Mouse (Mus musculus): ENCODE data around the gene Clcnkb. TPM values are rescaled to one million over a fixed set of nuclear protein-coding genes. Genes with fewer than 3 reads are reported as not detected.

Gene Clcnkb
- polyA plus RNA-seq, 1 experiment = not detected

DNA sequence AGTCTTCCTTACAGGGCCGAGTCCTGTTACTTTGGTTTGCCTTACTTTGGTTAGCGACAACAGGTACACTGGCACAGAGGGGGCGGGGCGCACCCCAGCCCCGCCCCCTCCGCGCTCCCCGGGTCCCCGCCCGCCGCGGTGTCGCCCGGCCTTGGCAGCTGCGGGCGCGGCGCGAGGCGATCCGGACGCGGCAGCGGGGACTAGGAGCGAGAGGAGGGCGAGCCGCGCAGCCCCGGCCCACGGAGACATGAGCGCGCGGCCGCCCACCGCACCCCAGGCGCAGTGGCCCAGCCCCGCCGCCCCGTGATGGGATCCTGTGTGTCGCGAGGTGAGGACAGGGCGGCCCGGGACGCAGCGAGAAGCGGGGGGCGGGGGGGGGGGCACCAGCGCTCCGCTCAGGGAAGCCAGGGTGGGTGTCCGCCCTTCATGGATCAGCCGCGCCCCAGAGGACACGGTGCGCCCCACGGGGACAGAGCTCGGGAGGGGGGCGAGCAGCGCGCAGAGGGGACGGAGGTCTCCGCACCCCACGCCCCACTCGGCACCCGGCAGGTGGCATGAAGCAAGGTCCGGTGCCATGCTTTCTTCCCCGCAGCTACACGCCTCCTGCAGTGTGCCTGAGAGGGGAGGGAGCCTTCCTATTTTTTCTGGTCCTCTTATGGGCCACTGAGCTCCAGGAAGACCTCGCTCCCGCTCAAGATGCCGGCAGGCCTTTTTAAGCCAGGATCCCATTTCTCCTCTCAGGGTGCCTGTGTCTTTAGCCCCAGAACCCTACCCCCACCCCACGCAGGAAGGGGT is 47.6 kb downstream of the Clcnkb start, which contains the start of gene Fam131c:
Gene Fam131c, plus strand, starts transcription at position 224 of the 795 bp plus-strand sequence.
- H3K27ac ChIP-seq (ENCODE audit: insufficient read depth, low read length) = no peak within 1 kb of the TSS
- no peaks in the 10 kb centered on the region for H3K4me1 ChIP-seq (ENCODE audit: control insufficient read depth, insufficient read depth, low read length)
- TF ChIP-seq POLR2A (IDR thresholded peaks at IDR 0.05; ENCODE audit: extremely low read depth, insufficient read depth, low read length) (no peak), CTCF (IDR thresholded peaks at IDR 0.05; ENCODE audit: extremely low read depth, insufficient read depth, low read length) (no peak)
- H3K4me3 ChIP-seq (ENCODE audit: insufficient read depth, low read length) = peak within 1 kb of the TSS; percentile 31

GRCm38 (mm10) chr4:141365876-141366275 is 49.9 kb downstream of the Clcnkb start:
- H3K27ac ChIP-seq (ENCODE audit: insufficient read depth, low read length) = no peak overlapping the region
- TF ChIP-seq POLR2A (IDR thresholded peaks at IDR 0.05; ENCODE audit: extremely low read depth, insufficient read depth, low read length) = no peak
- TF ChIP-seq CTCF (IDR thresholded peaks at IDR 0.05; ENCODE audit: extremely low read depth, insufficient read depth, low read length) = no peak
- H3K4me1 ChIP-seq (ENCODE audit: control insufficient read depth, insufficient read depth, low read length) = no peaks in the 10 kb centered on the region
- no peak overlapping the region for H3K4me3 ChIP-seq (ENCODE audit: insufficient read depth, low read length)

GRCm38 (mm10) chr4:141365126-141365525 is 50.7 kb downstream of the Clcnkb start:
- TF ChIP-seq POLR2A (IDR thresholded peaks at IDR 0.05; ENCODE audit: extremely low read depth, insufficient read depth, low read length) (no peak), CTCF (IDR thresholded peaks at IDR 0.05; ENCODE audit: extremely low read depth, insufficient read depth, low read length) (no peak)
- H3K27ac ChIP-seq (ENCODE audit: insufficient read depth, low read length) = no peak overlapping the region
- no peaks in the 10 kb centered on the region for H3K4me1 ChIP-seq (ENCODE audit: control insufficient read depth, insufficient read depth, low read length)
- H3K4me3 ChIP-seq (ENCODE audit: insufficient read depth, low read length) = no peak overlapping the region

GRCm38 (mm10) chr4:141362937-141363548 is 52.8 kb downstream of the Clcnkb start:
- Histone ChIP-seq H3K27ac (ENCODE audit: insufficient read depth, low read length) (no peak overlapping the region), H3K4me3 (ENCODE audit: insufficient read depth, low read length) (no peak overlapping the region), H3K4me1 (ENCODE audit: control insufficient read depth, insufficient read depth, low read length) (no peaks in the 10 kb centered on the region)
- TF ChIP-seq CTCF (IDR thresholded peaks at IDR 0.05; ENCODE audit: extremely low read depth, insufficient read depth, low read length) = peak; percentile 90
- TF ChIP-seq POLR2A (IDR thresholded peaks at IDR 0.05; ENCODE audit: extremely low read depth, insufficient read depth, low read length) = no peak

GRCm38 (mm10) chr4:141360846-141361245 is 55.0 kb downstream of the Clcnkb start:
- no peaks in the 10 kb centered on the region for H3K4me1 ChIP-seq (ENCODE audit: control insufficient read depth, insufficient read depth, low read length)
- no peak for TF ChIP-seq POLR2A (IDR thresholded peaks at IDR 0.05; ENCODE audit: extremely low read depth, insufficient read depth, low read length)
- peak; percentile 38; the same call in 1 of the 2 replicates for TF ChIP-seq CTCF (IDR thresholded peaks at IDR 0.05; ENCODE audit: extremely low read depth, insufficient read depth, low read length)
- H3K4me3 ChIP-seq (ENCODE audit: insufficient read depth, low read length) = no peak overlapping the region
- no peak overlapping the region for H3K27ac ChIP-seq (ENCODE audit: insufficient read depth, low read length)

DNA sequence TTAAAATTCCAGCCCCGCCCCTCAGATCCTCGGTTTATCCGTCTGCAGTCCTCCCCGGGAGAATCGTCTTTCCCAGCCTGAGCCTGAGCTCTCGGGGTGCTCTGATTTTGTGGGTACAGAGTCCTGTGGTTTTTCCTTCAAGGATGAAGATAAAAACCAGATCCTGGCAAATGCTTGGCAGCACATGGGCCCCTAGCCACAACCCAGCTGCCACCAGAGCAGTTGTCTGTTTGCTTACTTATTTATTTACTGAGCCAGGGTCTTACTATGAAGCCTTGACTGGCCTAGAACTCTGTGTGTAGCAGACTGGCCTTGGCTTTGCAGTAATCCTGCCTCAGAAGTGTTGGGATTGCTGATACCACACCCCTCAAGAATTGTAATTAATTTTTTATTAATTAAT is 56.6 kb downstream of the Clcnkb start:
- no peak for TF ChIP-seq POLR2A (IDR thresholded peaks at IDR 0.05; ENCODE audit: extremely low read depth, insufficient read depth, low read length)
- no peak overlapping the region for H3K27ac ChIP-seq (ENCODE audit: insufficient read depth, low read length)

DNA sequence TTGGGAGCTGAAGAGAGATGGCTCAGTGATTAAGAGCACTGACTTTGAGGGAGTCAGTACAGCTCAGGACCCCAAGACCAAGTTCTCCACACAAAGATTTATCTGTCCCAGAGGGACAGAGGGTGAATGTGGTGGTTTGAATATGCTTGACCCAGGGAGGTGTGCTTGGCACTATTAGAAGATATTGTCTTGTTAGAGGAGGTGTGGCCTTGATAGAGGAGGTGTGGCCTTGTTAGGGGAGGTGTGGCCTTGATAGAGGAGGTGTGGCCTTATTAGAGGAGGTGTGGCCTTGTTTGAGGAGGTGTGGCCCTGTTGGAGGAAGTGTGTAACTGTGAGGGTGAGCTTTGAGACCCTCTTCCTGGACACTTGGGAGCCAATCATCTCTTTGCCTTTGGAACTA is 58.0 kb downstream of the Clcnkb start:
- H3K4me1 ChIP-seq (ENCODE audit: control insufficient read depth, insufficient read depth, low read length) = no peaks in the 10 kb centered on the region
- H3K27ac ChIP-seq (ENCODE audit: insufficient read depth, low read length) = no peak overlapping the region
- no peak for TF ChIP-seq CTCF (IDR thresholded peaks at IDR 0.05; ENCODE audit: extremely low read depth, insufficient read depth, low read length)
- TF ChIP-seq POLR2A (IDR thresholded peaks at IDR 0.05; ENCODE audit: extremely low read depth, insufficient read depth, low read length) = no peak
- H3K4me3 ChIP-seq (ENCODE audit: insufficient read depth, low read length) = no peak overlapping the region

More for the DNA sequence above, 56.6 kb downstream of the Clcnkb start:
- Histone ChIP-seq H3K4me3 (ENCODE audit: insufficient read depth, low read length) (no peak overlapping the region), H3K4me1 (ENCODE audit: control insufficient read depth, insufficient read depth, low read length) (no peaks in the 10 kb centered on the region)

Other genes with a start within 250 kb of the Clcnkb start
- 3.0 and 3.3 TPM in 2 replicates for gene Rsg1, start 202.1 kb downstream of the Clcnkb start, polyA plus RNA-seq (2012; rRNA removed)
- gene Arhgef19, start 176.5 kb downstream of the Clcnkb start, polyA plus RNA-seq (2012; rRNA removed) = 11.8 and 13.2 TPM in 2 replicates
- 1.2 and 1.3 TPM in 2 replicates for gene Epha2, start 114.8 kb downstream of the Clcnkb start, polyA plus RNA-seq (2012; rRNA removed)
- 3.2 and 3.3 TPM in 2 replicates for gene Fam131c, start 47.8 kb downstream of the Clcnkb start, polyA plus RNA-seq (2012; rRNA removed)
- gene Clcnka, start 17.3 kb downstream of the Clcnkb start, polyA plus RNA-seq (2012; rRNA removed) = not detected in 2 replicates
- gene Hspb7, start 4.8 kb upstream of the Clcnkb start, polyA plus RNA-seq (2012; rRNA removed) = 0.21 and 0.23 TPM in 2 replicates
- gene Srarp, start 20.1 kb upstream of the Clcnkb start, polyA plus RNA-seq (2012; rRNA removed) = 13.3 and 14.2 TPM in 2 replicates
- gene Zbtb17, start 28.6 kb upstream of the Clcnkb start, polyA plus RNA-seq (2012; rRNA removed) = 45.1 and 47.2 TPM in 2 replicates
- gene Spen, start 122.6 kb upstream of the Clcnkb start, polyA plus RNA-seq (2012; rRNA removed) = 12.4 and 13.0 TPM in 2 replicates
- 1.0 and 1.3 TPM in 2 replicates for gene Fblim1, start 190.1 kb upstream of the Clcnkb start, polyA plus RNA-seq (2012; rRNA removed)
- gene Tmem82, start 202.6 kb upstream of the Clcnkb start, polyA plus RNA-seq (2012; rRNA removed) = 0.40 and 0.68 TPM in 2 replicates
- 6.5 and 6.7 TPM in 2 replicates for gene Slc25a34, start 207.8 kb upstream of the Clcnkb start, polyA plus RNA-seq (2012; rRNA removed)
- gene Plekhm2, start 248.9 kb upstream of the Clcnkb start, polyA plus RNA-seq (2012; rRNA removed) = 134 and 138 TPM in 2 replicates